Mouse (Mus musculus) adrenal gland, postnatal 25 days (tissue): ENCODE results near the gene Cd81. TPM values are rescaled to one million over a fixed set of nuclear protein-coding genes. Genes with fewer than 3 reads are reported as not detected.

Source experiments
- DNase-seq: peaks from one replicate; pipeline ENCODE4 v3.0.0; 2021; ENCODE audit warnings: mixed read lengths
- total RNA-seq: library from RNA; stranded (reverse); gene quantifications from 2 replicates; pipeline ENCODE4 v1.2.3, GENCODE M21; 2021

Gene Cd81
- total RNA-seq, 1 experiment from 2014 or later: 789 TPM

GRCm38 (mm10) chr7:143020764-143021163, 31.8 kb upstream of the Cd81 start:
- DNase-seq: no peak

GRCm38 (mm10) chr7:143021356-143022164, 31.0 kb upstream of the Cd81 start:
- DNase-seq: no peak

GRCm38 (mm10) chr7:143023499-143023898, 29.0 kb upstream of the Cd81 start:
- DNase-seq: no peak

DNA sequence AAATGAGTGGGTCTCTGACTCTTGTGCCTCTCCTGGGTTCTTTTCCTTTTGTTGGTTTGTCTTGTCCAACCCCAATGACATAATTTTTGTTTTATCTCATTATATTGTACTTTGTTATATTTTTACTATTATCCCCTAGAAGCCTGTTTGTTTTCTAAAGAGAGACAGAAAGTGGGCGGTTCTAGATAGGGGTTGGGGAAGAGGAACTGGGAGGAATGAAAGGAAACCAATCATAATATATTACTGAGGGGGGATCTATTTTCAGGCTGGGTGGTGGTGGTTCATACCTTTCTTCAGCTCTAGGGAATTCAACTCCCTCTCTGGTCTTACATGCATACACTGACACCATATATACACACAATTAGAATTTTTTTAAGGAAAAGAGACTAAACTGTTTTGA, 28.2 kb upstream of the Cd81 start:
- no peak for DNase-seq

DNA sequence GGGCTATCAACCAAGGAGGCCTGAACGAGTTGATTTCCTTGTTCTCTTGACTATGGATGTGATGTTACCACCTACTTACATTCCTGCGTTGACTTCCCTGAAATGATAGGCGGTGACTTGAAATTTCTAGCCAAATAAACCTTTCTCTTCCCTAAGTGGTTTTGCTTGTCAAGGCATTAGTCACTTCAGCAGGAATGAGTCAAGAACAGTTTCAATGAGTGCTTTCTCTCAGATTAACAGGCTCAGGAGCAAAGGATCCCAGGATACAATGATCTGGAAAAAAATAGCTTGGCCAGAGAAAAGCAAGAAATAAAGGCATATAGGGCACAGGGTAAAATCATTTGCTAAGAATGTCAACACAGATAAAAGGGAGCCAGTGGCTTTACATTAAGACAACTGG, 27.0 kb upstream of the Cd81 start:
- DNase-seq: no peak

DNA sequence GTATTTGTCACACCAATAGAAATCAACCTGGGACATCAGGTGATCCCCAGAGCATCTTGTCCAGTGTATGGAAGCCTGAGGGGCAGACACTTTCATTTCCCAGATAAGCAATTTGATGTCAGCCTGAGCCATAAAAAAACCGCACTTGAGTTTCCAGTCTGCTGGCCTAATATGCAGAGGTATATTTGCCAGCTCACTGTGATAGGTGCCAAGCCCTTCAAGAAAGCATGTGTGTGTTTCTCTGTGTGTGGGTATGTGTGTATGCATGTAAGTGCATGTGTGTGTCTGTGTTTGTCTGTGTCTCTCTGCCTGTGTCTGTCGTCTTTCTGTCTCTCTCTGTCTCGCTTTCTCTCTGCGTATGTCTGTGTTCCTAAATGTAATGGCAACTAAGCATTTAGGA, 25.3 kb upstream of the Cd81 start:
- no peak for DNase-seq

DNA sequence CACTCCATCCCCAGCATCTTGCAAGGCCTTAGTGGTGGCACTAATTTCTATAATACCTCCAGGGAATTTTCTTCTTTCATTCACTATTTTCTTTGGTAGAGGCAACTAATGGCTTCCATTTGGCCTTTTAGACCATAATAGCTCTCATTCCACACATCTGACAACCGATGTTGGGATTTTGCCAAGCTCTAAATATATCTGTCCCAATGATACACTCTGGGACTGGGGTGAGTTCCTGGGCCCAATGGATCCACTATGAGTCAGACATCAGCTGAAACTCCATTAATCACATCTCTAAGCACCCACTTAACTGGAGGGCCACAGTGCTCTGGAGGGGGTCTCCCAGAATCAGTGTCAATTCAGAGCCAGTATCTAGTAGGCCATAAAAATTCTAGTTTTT, 20.7 kb upstream of the Cd81 start:
- DNase-seq: no peak

GRCm38 (mm10) chr7:143033581-143033980, 19.0 kb upstream of the Cd81 start:
- no peak for DNase-seq

DNA sequence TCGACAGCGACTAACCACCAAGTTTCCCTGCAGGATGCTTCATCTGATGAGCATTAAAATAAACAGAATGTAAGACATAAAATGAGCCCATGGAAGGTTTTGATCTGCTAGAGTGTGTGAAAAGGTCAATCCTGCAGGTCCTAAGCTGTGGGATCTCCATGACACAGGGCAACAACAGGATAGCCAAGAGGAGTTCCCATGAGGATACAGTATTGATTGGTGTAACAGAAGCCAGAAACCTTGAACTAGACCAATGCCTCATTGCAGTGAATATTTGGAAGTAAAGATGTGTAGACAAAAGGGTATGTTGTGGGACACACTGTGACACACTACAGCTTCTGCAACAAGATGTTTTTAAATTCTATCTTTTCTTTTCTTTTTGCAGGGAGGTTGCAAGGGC, 18.4 kb upstream of the Cd81 start:
- no peak for DNase-seq

DNA sequence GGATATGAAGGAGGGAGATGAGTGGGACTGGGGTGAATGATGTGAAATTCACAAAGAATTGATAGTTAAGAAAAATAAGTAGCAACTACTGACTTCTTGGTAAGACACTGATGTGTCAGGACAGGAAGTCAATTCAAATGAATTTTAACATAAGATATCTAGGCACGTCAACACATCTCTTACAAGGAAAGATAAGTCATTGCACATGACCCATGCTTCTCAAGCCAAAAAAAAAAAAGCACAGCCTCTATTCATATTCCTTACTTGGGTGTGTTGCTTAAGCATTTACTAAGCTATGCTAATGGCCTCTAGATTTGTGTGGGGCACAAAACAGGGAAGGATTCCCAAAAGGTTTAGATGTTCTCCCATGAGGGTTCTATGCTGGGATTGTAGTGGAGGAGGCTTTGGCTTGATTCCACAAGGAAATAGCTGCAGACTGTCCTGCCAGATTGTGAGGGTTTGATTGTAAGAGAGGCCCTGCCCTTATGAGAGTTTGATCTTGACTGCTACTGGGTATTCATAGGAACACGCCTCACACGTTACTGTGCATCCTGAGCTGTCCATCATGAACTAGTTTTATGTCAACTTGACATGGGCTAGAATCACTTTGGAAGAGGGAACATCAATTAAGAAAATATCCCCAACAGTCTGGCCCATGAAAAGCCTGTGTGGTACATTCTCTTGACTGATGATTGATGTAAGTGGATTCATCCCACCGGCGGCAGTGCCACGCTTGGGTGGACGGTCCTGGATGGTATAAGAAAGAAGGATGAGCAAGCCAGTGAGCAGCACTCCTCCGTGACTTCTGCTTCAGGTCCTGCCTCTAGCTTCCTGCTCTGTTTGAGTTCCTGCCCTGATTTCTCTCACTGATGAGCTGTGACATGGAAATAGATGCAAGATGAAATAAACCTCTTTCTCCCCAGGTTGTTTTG, 17.8 kb upstream of the Cd81 start:
- DNase-seq: no peak

DNA sequence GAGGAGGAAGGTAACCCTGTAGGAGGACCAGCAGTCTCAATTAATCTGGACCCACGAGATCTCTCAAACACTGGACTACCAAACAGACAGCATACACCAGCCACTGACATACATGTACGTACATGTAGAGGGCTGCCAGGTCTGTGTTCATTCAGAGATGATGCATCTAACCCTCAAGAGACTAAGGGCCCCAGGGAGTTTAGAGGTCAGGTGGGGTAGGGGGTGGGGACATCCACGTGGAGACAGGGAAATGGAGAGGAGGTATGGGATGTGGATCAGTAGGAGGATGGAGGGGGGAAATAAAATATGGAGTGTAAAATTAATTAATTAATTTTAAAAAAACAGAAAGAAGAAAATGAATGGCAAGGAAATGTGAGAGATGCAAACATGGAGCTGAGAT, 15.8 kb upstream of the Cd81 start:
- no peak for DNase-seq

- DNase-seq: no peak
Measured at GRCm38 (mm10) chr7:143037306-143037705, 15.2 kb upstream of the Cd81 start.

- DNase-seq: no peak
Measured at GRCm38 (mm10) chr7:143038174-143038931, 14.2 kb upstream of the Cd81 start.

DNA sequence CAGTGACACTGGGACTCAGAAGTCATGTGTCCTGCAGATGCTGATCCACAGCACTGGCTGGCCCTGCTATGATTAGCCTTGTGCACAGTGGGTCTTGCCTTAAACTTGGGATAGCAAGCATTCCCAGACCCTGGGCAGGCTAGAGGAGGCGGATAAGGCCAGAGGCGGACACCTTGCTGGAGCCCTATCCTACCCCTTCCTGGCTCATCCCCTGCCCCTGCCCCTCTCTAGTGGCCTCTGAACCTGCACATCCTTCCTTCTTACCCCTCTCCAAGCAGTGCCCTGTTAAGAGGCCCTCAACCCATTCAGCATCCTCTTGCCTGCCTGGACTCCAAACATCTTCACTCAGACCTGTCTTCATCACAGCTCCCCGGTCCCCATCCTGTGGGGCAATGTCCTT, 12.0 kb upstream of the Cd81 start:
- DNase-seq: no peak

DNA sequence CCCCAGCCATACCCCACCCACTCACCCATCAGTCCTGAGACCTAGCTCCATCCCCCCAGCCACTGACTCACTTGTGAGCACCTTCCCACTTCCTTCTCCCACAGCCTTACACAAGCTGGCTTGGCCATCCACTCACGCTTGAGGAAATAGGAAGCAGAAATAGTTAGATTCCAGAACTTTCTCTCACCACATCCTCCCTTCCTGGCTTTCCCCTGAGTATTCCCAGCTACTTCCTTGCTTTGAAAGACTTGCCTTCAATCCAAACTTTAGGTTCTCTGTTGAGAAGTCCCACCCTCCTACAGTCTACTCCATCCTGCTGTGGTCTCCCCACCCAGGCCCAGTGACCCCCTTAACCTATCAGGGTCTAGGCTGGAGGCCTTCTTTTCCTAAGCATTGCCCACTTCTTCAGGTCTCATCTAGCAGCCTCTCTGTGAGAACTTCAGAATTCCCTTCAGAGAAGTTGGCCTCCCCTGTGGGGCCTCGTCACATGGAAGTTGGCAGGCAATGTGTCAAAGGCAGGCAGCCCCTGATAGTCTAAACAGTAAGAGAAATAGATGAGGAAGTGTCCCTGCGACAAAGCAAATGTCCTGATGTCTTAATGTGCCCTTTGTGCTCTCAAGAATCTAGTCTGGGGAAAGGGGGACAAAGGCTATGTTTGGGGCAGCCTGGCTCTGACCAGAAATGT, 11.3 kb upstream of the Cd81 start:
- DNase-seq: no peak

GRCm38 (mm10) chr7:143042089-143042488, 10.4 kb upstream of the Cd81 start:
- peak; percentile 51 for DNase-seq

DNA sequence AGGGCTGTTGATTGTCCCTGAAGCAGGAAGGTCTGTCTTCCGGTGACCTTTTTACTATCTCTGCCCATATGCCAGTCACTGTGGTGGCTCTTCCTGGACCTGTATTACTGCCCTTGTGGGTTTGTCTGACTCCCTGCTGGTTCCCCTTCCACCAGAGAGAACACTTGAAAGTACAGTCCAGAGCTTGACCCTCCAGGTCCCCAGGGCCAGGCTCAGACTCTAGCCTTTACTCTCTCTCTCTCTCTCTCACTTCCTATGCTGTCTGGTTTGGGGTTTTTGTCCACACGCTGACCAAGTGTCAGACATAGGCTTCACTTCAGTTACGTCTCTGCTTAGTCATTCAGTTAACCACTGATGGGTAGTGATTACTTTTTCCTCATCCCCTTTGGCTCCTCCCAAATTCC, 9.6 kb upstream of the Cd81 start:
- DNase-seq: no peak

GRCm38 (mm10) chr7:143044049-143044825, 8.3 kb upstream of the Cd81 start:
- DNase-seq: no peak

DNA sequence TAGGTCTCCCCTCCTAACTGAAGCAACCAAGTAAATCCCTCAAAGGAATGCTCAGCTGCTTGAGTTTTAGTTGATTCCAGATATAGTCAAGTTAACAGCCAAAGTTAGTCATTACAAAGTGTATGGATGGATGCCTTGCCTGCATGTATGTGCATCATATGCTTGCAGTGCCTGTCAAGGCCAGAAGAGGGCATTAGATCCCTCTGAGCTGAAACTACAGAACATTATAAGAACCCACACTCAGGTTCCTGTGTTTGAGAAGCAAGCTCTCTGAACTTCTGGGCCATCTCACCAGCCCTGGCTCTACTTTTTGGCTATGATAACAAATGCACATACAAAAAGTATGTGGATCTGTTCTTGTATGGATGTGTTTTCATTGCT, 7.7 kb upstream of the Cd81 start:
- no peak for DNase-seq

DNA sequence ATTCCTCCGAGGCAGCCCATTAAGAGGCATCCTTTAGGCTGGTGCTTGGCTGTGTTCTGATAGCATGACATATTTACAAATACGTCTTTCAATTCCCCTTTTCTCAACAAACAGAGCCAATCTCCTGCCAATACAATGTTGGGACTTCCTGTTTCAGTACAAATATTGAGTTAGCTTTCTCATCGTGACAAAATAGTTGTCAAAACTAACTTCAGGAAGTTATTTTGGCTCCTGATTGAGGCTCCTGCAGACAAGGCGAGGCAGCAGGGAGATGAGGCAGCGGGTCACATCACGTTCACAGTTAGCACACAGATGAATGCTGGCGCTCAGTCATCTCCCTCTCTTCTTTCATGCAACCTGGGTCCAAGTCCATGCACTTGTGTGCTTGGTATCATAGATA, 6.2 kb upstream of the Cd81 start:
- no peak for DNase-seq

GRCm38 (mm10) chr7:143049331-143049730, 3.2 kb upstream of the Cd81 start:
- no peak for DNase-seq
